16 mouse cellular contexts compared by ENCODE assay signal in the genomic region with DNA sequence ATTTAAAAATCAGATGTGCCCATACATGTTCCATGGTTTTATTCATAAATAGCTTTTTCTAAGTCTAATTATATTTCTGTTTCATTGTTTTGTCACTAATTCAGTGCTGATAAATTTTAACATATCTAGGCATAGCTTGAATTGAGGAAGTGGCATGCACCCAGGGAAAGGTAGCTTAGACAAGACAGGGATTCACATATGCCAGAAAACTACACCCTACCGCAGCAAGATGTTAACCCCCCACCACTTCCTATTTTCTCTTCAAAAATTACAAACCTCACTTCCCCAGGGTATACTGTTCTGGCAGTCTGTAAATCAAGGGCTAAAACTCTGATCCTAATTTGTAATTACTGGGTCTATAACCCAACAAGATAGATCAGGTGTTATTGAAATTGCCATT.
"Had no signal": no experiment of that assay in that cellular context is flagged by ENCODE, and none has a peak within 500 bp of the region (broad histone marks: within the 10 kb centered on the region; RNA-seq: fewer than 3 reads in every experiment).

No protein-coding gene starts in this region.

- H3K36me3 ChIP-seq: neural tube, embryonic 13.5 days; neural tube, embryonic 15.5 days; stomach, embryonic 15.5 days had no signal

- H3K9ac ChIP-seq: neural tube, embryonic 13.5 days; neural tube, embryonic 15.5 days; stomach, embryonic 15.5 days had no signal

- H3K4me1 ChIP-seq: stomach, embryonic 15.5 days had no signal

- H3K4me2 ChIP-seq: neural tube, embryonic 13.5 days; neural tube, embryonic 15.5 days; stomach, embryonic 15.5 days had no signal

- H3K4me3 ChIP-seq: neural tube, embryonic 13.5 days; neural tube, embryonic 15.5 days; stomach, embryonic 15.5 days had no signal

- DNase-seq: retina, postnatal 1 day; right cerebral cortex, adult 18-20 months; right cerebral cortex, postnatal 14 days; right cerebral cortex, postnatal 25 days; right cerebral cortex, postnatal 4 days; spleen, adult 18-20 months; thymus, adult 18-20 months; thymus, adult 2 months; thymus, postnatal 14 days; thymus, postnatal 25 days; thymus, postnatal 36 days; thymus, postnatal 4 days had no signal

- H3K9me3 ChIP-seq: neural tube, embryonic 13.5 days; neural tube, embryonic 15.5 days; stomach, embryonic 15.5 days had no signal

- H3K27ac ChIP-seq: neural tube, embryonic 13.5 days; neural tube, embryonic 15.5 days; stomach, embryonic 15.5 days; stomach, postnatal 0 days had no signal

- H3K27me3 ChIP-seq: neural tube, embryonic 13.5 days; neural tube, embryonic 15.5 days; stomach, embryonic 15.5 days had no signal
